Mouse (Mus musculus) frontal cortex, adult (tissue): ENCODE data around the gene Bace2.

Experiments
- ATAC-seq: cut with Nextera tagmentation; 2 replicates; pipeline ENCODE4 v1.9.2; 2017; ENCODE audit warnings: mild to moderate bottlenecking, moderate library complexity, mixed read lengths; ENCODE audit not compliant: low TSS enrichment

Bace2 gene

DNA sequence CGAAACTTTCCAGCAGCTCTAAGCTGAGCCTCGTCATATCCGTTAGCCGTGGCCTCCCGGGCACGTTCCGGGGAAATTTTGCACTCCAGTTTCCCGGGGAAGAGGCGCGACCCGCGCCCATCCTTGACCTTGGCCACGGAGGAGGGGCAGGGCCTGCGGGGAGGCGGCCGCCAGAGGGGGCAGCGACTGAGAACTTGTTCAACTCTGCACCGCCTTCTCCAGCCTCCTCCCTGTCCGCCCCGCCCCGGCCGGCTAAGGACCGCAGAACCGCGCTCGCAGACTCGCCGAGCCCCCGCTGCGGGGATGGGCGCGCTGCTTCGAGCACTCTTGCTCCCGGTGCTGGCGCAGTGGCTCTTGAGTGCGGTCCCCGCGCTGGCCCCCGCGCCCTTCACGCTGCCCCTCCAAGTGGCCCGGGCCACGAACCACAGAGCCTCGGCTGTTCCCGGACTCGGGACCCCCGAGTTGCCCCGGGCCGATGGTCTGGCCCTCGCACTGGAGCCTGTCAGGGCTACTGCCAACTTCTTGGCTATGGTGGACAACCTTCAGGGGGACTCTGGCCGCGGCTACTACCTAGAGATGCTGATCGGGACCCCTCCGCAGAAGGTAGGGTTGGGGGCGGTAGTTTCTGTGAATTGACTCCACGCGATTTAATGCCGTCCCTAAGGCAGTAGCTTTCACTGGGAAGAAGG is at the start of gene Bace2:
TSS of gene Bace2 (plus strand) at position 244 of the 689 bp plus-strand sequence.
- peak; percentile 51; the same call in 1 of the 2 replicates for ATAC-seq

DNA sequence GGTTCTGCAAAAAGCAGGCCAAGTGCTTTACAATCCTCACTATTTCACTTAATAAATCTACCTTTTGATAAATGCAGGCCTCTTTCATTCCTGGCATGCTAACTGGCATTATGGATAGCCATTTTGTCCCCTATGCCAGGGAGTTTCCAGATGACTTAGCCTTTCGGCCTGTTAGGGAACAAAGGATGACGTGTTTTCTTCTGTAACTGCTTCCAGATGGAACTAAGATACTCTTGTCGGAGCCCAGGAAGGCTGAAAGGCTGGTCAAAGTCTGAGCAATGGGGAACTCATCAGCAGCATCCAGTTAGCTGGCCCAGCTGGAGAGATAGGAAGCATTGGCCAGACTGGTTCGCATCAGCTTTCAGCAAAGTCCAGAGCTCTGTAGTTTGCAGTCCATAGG is 48.9 kb upstream of the Bace2 start:
- no peak for ATAC-seq

DNA sequence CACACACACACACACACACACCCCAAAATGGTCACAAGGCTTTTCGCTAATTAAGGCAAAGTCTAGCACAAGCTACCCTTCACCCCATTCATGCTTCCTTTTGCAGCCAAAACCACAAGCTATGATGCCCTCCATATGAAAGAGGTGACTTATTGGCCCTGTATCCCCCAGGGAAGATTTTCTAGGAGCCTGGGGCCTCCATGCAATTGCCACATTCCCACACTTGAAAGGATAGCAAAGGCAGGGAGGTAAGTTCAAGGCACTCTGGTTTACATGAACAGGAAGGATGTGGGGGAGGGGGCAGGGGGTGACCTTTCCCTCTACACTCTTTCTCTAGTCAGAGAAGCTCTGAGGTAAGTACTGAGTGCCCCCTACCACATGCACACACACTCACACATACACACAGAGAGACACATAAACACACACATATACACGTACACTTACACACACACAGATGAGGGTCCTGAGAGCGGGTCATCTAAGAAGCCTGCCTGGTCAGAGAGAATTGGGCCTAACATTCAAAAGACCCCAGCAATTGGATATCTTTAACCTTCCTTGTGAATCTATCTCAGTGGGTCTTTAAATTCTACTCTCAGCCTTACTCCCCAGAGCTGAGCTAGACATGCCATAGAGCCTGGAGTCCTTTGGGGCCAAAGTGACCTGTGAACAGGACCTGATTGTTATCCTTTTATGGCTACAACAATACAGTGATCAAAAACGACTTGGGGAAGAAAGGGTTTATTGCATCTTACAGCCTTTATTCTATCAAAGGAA is 46.6 kb upstream of the Bace2 start:
- no peak for ATAC-seq

DNA sequence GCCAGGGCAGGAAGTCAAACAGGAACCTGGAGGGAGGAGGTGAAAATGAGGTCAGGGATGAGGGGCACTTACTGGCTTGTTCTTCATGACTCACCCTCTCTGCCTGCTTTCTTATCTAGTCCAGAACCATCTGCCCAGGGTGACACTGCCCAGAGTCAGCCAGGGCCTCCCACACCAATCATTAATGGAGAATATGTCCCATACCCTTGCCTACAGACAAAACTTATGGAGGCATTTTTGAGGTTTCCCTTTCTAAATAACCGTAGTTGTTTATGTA is 46.0 kb upstream of the Bace2 start:
- ATAC-seq: no peak

DNA sequence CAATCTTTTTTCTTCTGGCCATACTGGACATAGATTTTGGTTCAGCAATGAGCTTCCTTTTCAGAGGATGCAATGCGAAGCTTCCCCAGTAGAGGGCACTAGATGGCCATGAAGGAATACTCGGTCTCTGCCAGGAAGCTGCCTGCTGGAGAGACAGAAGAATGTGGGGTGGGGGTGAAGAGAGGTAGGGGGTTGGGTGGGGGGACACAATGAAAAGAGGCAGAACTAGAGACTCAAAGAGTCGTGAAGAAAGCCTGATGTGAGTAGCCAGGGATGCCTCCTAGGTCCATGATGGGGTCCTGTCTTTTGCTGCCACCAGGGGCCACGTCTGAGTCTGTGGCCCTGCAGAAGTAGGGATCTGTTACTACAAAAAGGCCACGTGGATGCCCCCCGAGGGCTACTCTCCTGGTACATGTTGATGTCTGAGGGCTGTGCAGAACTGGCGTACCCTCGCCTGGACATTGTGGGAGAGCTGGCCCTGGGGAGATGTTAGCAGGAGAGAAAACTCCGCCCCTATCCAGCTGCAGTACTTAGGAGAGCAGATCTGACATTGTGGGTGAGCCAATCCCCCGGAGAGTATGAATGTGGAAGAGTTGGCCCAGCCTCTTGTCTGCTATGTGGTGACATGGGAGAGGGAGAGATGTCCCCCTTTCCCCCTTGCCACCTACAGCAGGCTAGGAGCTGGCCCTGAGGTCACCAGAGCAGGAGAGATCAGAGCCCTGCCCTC is 43.4 kb upstream of the Bace2 start:
- ATAC-seq: peak; percentile 70; the same call in 1 of the 2 replicates

DNA sequence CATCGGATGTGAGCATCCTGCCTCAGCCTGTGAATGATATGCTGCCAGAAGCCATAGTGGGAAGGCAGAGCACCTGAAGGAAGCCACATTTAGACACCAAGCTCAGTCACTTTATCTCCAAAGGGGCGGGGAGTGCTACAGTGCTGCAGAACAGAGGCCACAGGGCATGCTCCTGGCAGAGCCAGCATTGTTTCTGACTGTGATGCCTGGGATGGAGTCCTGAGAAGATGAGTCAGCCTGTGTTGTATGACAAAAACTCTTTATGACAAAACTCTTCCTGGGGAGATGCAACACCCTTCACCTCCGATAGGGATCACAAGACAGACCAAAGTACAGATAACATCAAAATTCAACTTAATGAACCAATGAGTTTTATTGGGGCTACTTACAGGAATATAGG is 35.0 kb upstream of the Bace2 start:
- no peak for ATAC-seq

DNA sequence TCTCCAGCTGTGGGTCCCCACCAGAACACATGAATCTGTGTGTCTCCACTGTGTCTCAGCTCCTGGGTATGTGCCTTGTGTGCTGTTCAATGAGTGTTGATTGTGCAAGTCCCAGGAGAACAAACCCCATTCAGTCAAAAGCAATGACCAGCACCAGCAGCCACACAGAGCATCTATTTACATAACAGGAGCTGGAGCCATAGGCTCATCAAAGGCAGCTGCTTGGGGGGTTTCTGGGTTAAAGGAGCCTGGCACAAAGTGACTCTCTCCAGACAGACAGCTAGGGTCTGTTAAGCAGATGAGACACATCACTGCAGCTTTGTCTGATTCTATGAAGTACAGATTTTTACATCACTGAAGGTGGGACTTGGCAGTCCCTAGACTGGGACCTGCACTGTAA is 33.9 kb upstream of the Bace2 start:
- ATAC-seq: peak; percentile 50

DNA sequence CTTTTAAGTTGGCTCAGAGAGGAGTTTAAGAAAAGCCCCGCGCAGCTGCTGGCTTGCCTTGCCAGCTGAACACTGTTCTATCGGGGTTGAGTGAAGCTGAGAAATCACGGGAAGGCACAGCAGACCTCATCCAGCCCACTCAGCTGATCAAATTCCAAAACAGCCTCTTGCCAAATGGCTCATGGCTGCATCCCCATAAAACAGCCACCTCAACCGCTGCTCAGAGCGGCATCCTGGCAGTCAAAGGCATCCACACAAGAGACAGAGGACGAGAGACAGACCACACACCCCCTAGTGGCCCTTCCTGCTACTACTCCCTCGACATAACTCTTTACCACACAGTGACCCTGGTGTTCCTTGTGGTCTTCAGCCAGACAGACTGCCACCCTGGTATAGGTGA is 30.6 kb upstream of the Bace2 start:
- peak; percentile 93 for ATAC-seq

DNA sequence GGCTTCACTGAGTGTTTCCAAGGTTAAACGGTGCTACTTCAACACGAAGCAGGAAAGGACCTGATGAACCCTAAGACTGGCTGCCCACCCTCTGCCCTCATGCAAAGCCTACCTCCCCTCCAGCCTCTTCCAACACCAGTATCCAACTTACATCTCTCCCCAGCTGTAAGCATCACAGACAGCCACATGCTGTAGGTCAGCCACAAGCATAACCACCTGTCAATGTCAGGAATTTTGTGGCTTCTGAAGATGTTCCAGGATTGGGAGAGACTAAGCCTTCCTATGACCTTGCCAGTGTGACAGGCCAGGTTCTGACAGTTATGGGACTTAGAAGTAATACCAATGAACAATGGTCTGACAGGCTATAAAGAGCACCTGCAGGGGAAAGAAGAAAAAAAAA is 27.9 kb upstream of the Bace2 start:
- no peak for ATAC-seq

DNA sequence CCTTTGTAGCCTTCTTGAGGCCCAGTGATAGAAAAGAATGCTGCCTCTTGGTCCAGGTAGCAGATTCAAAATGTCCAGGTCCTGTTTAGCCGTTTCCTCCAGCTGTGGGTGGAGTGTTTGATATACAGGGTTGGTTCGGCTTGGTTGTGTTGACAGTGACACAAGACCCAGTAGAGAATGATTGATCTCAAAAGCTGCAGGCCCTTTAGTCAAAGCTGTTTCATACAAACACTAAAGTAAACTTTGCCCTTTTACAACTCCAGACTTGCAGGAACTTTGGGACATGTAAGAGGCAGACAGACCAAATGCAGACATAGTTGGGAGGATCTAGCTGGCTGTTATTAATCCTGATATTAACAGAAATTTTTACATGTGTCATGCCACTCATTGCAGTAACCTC is 3.5 kb upstream of the Bace2 start:
- no peak for ATAC-seq

DNA sequence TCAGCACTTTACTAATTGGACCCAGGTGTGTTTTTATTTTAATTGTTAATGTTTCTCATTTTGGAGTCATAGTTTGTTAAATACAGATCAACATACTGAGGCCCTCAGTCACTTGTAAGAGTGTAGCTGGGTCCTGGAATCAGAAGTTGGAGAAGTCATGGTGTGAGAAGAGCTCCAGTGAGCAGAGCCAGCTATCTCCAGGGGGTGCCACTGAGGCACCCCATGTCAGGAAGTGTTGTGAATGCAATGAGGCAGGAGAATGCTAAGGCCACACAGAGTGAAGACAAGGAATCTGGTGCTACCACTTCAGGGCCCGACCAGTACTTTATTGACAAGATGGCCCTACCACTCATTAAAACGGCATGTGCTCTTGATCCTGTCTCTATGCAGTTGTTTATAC is 1.9 kb upstream of the Bace2 start:
- ATAC-seq: no peak

DNA sequence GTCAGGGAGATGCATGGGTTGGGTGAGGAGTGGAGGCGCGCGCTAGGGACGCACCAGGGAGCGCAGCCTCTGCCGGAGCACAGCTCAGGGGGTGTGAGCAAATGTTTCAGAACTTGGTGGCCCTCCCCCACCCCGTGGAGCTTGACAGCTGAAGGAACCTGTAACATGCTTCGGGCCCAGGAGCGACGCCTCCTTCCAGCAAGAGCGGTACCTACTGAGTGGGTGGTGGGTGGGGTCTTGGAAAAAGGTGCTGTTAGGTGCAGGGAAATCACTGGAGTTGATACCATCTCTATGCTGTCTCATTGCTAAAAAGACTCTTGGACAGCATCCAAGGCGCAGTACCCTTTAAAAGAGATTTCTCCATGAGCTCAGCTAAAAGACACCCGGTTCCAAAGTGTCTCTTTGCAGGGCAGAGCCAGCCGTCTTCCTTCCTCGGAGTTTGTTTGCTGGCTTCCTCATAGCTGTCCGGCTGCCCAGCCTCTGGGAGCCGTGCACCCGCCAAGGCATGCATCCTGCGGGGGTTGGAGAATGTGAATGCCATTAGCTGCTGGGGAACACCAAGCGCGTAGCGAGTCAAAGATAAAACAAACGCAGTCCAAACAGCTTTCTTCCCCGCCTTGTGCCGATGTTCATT is 763 bp downstream of the Bace2 start:
- ATAC-seq: peak; percentile 61

DNA sequence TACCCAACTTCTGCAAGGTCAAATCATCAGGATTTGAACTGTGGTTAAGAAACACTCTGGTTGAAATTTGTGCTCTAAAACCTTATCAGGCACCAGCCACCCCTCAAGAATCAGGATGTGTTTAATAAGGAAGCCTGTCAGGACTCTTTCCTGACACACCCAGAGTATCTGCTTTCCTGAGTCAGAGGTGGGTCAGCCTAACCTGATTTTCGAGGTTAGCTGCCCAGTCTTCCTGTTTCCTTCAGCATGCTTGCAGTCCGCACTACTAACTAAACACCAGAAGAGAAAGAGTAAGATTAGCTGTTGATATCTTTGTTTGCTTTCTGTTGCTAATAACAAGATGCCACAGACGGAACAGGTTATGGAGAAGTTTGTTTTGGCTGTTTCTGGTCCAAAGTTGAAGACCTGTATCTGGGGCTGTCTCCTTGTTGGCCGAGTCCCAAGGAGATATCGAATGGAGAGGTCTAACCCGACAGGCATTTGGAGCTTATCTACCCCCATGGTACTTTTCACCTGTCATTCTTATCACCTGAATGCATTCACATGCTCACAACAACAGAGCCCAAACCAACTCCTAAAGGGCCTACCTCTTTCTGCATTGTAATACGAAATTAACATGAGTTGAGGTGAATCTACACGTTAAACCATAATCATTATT is 5.8 kb downstream of the Bace2 start:
- ATAC-seq: no peak

DNA sequence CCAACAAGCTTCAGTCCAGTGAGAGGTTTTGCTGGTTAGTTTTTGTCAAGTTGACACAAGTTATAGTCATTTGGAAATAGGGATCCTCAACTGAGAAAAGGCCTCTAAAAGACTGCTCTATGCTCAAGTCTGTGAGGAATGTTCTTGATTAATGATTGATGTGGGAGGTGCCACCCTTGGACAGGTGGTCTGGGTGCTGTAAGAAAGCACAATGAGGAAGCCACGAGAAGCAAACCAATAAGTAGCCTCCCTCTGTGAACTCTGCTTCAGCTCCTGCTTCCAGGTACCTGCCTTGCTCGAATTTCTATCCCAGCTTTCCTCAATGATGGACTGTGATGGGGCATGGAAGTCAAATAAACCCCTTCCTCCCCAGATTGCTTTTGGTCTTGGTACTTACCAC is 9.6 kb downstream of the Bace2 start:
- ATAC-seq: no peak

DNA sequence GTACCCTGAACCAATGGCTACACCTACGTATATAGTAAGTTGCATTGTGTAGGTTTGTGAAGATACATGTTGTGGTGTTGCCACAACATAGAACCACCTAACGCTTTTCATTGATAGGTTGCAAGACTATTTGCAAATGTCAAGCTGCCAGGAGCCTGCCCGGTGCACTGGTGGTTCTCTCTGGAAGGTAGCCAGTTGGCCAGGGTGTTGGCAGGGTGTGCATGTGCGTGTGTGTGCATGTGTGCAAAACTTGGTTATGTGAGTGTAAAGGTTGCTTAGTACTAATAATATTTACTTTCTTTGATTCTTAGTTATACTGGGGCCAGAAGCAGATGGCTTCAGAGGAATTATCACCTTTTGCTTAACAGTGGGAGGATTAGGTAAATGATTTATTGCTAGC is 13.7 kb downstream of the Bace2 start:
- no peak for ATAC-seq

DNA sequence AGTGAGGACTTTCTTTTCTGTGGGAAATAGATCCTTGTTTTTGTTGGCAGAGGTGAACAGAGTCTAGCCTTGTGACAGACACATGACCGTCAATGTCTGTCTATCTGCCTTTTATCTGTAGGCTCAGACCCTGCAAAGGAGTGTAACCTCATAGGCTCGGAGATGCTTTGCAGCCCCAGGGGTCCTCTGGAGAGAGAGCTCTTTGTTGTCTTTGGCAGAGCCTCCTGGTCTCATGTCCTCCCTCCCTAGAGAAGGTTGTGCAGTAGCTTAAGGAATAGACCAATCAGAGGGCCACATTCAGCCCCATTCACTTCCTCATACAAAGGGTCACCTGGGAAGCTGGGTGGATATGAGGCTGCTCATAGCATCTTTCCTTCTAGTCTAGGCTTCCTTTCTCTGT is 31.4 kb downstream of the Bace2 start:
- no peak for ATAC-seq

DNA sequence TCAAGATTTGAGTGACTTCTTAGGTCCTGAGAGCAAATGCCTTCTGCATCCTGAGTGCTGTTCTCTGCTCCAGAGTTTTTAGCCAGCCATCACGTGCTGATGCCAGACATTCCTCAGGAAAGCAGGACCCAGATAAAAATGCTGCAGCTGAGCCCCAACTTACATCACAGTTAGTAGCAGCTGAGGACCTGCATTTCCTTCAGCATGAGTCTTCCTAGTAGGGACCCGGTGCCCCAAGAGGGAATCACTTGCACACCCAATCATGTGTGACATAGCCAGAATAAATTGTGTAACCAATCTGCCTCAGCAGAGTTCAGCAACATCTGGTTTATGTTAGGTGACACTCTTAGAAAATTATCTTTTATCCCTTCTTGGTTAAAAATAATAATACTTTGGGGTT is 34.7 kb downstream of the Bace2 start:
- ATAC-seq: no peak

DNA sequence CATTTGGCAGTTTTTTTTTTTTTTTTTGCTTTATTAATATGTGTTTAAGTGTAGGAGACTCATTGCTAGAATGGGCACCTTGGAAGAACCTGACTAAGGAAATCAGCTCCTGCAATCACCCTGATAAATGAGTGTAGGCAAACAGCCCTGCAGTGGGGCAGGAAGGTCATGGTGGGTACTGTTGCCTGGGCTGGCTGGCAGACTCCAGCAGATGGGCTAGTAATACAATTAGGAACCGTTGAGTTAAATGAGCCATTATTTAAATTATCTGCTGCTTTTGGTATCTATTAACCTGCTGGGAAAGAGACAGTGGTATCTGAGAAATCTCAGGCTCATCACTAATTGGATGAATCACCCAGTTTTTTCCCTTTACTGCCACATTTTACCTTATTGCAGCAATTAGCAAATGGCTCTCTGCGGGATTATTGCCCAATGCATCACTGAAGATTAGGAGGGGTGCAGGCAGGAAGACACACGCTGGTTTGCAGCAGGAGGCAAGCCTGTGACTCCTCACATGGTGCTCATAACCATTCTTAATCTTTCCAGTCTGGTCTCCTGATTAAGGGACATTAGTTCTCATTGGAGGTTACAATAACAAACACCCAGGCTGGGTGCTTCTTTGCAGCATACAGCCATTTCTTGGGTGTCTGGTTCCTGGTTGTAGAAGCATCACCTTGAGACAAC is 35.3 kb downstream of the Bace2 start:
- no peak for ATAC-seq

DNA sequence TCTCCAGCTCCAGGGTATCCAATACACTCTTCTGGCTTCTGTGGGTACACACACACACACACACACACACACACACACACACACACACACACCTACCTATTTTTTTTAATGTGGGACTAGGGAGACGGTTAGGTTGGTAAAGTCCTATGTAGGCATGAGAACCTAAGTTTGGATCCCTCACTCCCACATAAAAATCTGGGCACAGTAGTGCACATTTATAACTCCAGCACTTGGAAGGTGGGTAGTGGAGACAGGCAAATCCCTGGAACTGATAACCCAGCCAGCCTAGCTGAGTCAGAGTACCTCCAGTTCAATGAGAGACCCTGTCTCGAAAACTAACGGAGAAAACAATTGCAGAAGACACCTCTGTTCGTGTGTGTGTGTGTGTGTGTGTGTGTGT is 39.9 kb downstream of the Bace2 start:
- ATAC-seq: peak; percentile 95

DNA sequence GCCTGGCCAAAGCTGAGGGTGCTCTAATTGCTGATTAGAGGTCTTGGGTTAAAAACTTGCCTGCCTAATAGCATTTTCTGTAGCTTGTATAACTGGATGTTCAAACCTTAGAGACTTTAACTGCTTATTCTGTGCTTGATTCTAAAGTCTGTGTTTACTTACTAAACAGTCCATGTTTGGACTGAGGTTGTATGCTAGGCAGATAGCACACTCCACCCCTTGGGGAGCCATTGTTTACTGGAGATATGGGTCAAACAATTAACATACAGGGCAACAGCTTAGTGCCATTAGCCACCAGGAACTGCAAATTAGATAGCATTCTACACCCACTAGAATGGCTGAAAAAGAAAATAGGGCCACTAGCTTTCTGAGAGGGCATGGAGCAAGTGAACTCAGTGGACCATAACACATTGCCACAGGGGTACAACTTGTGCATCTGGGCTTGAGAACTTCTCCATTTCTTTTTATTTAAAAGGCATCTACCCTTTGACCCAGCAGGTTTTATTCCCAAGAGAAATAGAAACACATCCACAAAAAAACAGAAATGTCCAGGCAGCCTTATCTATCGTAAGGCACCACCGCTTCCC is 41.5 kb downstream of the Bace2 start:
- no peak for ATAC-seq

DNA sequence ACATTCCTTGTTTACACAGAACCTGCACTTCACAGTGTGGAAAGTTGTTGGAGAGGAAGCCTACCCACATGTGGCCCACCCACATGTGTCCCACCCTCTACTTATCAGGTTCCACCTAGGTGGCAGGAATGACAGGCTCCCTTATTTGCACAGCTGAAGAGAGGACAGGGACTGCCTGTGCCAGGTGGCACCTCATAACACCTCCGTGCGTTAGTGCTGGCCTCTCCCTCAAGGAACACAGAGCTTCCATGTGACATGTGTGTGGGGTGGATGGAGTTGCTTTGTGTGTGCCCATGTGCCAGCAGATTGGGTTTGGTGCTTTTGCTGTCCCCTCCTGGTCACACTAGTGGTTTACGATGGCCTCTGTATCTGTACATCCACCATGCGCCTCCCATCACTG is 43.4 kb downstream of the Bace2 start:
- ATAC-seq: no peak
